Mouse (Mus musculus) adrenal gland (tissue): ENCODE data around the gene Grb2.

Source experiments
- intact Hi-C: fragments of 180-260 bp; cut with DNase I; formaldehyde crosslinking; loops from one replicate; pipeline ENCODE4 v1.15.1; 2025

Gene Grb2

DNA sequence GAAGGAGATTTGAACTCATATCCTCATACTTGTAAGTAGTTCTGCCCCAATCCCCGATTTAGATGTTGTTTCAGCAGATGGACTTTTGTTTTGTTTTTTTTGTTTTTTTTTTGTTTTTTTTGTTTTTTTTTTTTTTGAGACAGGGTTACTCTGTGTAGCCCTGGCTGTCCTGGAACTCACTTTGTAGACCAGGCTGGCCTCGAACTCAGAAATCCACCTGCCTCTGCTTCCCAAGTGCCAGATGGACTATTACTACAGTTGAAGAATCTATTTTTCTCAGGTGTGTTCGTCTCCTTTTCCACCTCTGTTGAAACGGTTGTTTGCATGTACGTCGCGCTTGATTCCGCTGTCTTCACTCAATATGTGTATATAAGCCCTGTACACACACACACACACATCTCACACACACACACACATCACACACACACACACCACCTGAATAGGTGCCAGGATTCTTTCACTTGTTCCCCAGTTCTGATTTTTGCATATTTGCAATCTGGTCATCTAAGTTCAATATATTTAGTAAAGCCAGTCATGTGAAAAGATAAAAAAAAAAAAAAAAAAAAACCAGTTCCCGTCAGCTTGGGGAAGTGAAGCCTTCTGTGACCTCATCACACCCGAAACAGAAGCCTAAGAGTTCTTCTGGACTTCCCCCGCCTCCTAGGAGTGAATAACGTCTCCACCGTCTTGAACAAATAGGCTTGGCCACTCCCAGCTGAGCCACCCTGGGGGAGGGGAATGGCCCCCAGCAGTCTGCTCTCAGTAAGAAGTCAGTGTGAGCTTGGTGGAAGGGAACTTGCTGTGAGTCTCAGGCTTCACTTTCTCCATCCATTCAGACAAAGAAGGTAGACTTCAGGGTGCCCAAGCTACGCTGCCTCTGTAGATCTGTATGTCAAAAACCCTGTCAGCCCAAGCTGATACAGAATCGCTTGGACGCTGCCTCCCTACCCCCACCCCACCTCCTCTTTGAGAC is 77.6 kb downstream of the Grb2 start:
- intact Hi-C loops: loop anchor here (5.0 kb wide), 1 partner anchor 81 kb away; no protein-coding TSS in a partner anchor

DNA sequence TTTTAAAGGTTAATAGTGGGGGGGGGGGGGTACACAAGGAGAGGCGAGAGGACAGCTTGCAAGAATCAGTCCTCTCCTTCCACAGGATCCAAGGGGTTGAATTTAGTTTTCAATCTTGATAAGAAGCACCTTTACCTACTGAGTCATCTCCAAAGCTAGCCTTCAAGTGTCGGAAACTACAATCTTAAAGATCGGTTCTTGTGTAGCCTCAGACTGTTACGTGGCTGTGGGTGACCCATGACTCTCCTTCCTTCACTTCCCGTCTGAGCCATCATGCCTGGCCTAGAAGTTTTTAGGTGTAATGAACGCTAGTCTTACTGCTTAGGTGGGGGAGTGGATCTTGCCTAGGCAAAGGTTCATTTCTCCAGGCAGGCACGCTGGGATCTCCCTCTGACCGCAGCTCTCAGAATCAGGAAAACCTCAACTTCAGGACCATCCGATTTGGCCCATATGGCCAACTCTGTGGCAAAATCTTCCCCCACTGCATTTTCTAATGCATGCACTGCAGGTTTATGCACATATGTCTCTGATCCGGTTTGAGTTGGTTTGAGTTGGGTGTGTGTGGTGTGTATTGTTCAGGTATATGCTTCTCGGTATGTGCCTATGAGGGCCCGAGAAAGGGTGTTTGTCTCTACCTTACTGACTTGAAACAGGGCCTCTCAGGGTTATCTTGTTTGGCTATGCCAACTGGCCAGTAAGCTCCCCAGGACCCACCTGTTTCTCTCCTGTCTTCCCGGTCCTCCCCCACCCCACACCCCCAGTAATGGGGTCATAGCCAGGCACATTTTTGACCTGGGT is 78.5 kb downstream of the Grb2 start:
- intact Hi-C loops: loop anchor here (5.0 kb wide), 1 partner anchor 82 kb away; no protein-coding TSS in a partner anchor

GRCm38 (mm10) chr11:115628465-115629101 is 79.8 kb downstream of the Grb2 start:
- intact Hi-C loops: no loop called here

DNA sequence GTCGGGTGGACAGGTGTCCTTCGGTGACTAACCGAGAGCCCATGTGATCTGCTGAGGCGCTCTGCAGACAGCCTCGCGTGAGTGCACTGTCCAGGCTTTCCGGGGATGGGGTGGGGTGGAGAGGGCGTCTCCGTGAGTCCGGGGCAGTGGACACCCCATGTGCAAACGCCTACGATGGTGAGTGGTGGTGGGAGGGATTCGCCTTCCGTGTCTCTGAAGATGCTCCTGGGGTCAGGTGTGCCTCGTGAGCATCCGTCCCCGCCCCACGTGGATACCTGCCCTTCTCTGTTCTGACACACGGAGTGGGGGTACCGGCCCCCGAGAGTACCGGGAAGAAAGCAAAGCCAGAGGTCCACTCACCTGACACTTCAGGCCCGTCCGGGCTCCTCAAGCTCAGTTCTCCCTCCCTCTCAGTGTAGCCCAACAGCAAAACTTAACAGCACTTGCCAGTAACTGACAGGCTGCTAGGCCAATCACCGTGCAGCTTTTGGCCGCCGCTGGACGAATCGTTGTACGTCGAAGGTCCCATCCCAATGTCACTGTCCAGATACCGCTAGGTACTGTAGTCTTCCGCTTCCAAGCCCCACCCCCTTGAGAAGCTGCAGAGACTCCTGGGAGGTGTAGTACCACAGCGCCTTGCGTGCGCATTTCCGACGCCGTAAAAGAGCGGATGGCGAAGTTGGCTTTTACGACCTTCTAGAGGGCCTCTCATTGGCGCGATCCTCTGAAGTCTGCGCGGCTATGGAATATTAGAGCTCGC is 80.5 kb downstream of the Grb2 start, which contains the start of gene Slc25a19:
TSS of gene Slc25a19 (minus strand) at position 591 of the 760 bp plus-strand sequence.
- intact Hi-C loops: no loop called here

GRCm38 (mm10) chr11:115626824-115627616 is 81.4 kb downstream of the Grb2 start:
- intact Hi-C loops: no loop called here

- intact Hi-C loops: no loop called here
Measured at GRCm38 (mm10) chr11:115625877-115626276, 82.5 kb downstream of the Grb2 start.

DNA sequence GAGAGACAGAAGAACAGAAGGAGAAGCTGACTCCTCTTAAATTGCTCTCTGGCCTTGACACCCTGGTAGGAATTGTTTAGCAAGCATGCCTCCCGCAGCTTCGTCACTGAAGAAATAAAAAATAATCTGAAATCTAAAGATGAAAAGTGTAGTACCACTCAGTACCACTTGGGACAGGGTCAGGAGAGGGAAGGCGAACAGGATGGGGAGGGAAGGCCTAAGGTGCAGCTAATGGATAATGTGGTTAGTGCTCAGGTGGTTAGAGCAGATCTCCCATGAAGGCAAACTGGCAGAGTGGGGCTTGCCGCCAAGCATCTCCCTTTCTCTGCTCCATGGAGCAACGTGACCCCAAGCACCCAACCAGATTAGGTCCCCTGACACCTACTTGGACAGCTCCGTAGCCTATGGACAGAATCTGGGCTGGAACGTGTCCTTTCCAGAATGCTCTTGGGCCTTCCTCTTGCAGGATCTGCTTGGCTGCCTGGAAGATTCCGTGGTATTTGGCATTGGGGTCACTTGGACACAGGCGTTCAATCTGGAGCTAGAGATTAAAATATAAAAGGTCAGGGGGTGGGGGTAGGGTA is 84.8 kb downstream of the Grb2 start:
- intact Hi-C loops: no loop called here

- intact Hi-C loops: no loop called here
Measured at GRCm38 (mm10) chr11:115619949-115620348, 88.4 kb downstream of the Grb2 start.

DNA sequence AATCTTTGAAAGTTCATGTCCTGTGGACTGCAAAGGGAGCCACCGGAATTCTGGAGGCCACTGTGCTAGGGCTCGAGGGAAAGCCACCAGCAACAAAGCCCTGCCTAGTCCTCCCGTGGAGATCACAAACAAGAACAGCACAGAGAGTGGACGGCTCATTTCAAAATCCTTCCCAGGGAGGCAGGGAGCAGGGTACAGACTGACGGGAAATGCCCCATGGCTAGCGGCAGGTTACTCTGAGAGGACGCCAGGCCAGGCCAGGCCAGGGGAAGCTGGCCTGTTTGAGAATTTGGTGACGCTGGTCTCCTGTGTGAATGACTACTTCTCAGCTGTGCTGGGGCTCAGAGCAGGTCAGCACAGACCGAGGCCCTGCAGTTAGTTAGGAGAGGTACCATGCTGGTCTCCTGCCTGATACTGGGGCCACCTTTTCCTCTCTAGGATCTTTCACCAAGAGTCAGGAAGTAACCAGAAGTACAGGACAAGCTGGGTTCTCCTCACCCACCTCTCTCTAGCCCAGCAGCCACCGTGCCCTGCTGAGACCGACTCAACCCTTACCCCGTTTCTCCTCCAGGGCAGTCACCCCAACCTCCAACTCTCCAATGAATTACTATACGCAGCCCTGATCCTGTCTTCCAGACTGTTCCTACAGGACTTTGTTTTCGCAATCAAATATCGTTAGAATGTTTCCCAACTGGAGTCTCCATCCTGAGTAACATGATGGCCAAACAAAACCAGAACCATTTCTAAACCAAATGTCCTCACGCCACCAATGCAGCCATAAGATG is 89.5 kb downstream of the Grb2 start:
- intact Hi-C loops: no loop called here

GRCm38 (mm10) chr11:115618001-115618400 is 90.4 kb downstream of the Grb2 start:
- intact Hi-C loops: no loop called here

DNA sequence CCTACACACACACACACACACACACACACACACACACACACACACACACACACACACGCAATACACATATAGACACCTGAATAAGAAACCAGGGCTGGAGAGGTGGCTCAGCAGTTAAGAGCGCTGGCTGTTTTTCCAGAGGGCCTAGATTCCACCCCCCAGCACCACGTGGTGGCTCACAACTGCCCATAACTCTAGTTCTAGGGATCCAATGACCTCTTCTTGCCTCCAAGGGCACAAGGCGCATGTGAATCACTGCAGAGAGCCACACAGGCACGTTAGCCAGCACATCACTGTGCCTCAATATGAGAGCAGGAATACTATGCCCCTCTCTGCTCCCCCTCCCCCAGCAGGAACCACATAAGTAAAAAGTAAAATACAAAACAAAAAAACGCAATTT is 91.5 kb downstream of the Grb2 start:
- intact Hi-C loops: no loop called here

DNA sequence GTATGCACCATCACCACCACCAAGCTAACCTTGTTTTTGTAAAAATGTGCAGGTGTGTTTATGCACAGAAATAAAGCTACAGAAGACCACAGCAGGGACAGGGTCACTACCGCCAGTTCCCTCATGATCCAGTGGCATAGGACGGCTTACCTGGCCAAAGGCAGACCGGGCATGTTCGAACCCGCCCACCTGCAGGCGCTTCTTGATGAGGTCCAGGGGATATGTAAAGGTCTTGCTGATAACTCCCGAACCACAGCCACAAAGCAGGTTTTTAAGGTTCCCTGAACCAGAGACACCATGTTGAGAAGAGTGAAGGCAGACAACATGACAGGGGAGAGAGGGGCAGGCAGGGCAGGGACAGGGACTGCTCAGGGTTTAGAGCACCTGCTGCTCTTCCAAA is 92.0 kb downstream of the Grb2 start:
- intact Hi-C loops: no loop called here

DNA sequence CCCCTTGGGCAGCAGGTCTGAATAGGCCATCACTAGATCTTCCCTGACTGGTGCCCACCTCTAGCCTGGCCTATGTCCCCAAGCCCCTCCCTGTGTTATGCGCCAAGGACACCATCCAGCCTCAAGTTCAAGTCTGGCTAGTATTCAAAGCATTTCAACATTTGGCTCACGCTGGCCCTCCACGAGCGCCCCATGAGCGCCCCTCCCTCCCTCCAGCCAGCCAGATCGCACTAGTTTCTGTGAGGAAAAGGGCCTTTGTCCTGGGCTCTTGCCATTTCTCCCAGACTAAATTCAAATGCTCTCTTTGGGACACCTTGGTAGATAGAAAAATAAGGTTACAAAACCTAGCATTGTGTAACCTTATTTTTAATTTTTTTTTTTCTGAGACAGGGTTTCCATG is 92.5 kb downstream of the Grb2 start:
- intact Hi-C loops: no loop called here

- intact Hi-C loops: no loop called here
Measured at GRCm38 (mm10) chr11:115615108-115615825, 93.1 kb downstream of the Grb2 start.

GRCm38 (mm10) chr11:115614346-115615107 is 93.9 kb downstream of the Grb2 start:
- intact Hi-C loops: no loop called here

- intact Hi-C loops: no loop called here
Measured at GRCm38 (mm10) chr11:115613138-115613945, 95.1 kb downstream of the Grb2 start.
